Mouse (Mus musculus) B cell, adult 62 days (primary cell): ENCODE measurements around the gene Glud1. TPM values are rescaled to one million over a fixed set of nuclear protein-coding genes. Genes with fewer than 3 reads are reported as not detected.

ENCODE experiments used
- total RNA-seq: library from RNA; stranded (reverse); gene quantifications from 4 replicates; pipeline ENCODE4 v1.2.4, GENCODE M21; 2023

Gene Glud1
- 104 to 120 TPM (median 108 TPM) in 4 replicates for total RNA-seq

DNA sequence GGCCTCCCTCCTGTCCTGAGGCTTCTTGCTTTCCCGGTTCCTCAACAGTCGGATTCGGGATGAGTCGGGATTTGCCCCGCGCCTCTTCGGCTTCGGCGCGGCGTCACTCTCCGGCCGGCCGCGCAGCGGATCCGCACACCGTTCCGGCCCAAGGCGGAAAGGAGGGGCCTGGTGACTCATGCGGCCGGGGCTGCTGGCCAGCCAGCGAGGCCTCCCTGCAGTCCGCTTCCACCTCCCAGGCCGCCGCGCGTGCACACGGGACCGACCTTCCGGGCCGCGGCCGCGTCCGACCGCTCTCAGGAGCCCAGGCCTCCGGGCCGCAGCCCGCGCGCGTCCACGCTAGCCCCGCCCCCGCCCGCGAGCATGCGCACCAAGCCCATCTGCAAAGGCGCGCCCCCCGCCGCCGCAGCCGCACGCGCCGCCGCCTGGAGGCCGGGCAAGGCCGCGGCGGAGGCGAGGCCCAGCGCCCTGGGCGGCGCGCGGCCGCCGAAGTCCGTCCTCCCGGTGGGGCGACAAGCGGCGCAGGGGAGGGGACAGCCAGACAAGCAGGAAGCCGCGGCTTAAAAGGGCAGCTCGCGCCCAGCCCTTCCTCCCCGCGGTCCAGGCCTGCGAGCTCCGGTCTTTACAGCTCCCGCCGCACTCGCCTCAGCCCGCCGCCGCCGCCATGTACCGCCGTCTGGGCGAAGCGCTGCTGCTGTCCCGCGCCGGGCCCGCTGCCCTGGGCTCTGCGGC, at the start of gene Glud1, which contains the start of gene Shld2:
Gene Glud1, plus strand, starts transcription at position 494 of the 732 bp plus-strand sequence.
Gene Shld2, minus strand, starts transcription at position 260 of the 732 bp plus-strand sequence.

GRCm38 (mm10) chr14:34355301-34355700, 44.8 kb downstream of the Glud1 start, which contains the start of gene Fam25c:
Fam25c (minus strand) TSS chr14:34355433.

DNA sequence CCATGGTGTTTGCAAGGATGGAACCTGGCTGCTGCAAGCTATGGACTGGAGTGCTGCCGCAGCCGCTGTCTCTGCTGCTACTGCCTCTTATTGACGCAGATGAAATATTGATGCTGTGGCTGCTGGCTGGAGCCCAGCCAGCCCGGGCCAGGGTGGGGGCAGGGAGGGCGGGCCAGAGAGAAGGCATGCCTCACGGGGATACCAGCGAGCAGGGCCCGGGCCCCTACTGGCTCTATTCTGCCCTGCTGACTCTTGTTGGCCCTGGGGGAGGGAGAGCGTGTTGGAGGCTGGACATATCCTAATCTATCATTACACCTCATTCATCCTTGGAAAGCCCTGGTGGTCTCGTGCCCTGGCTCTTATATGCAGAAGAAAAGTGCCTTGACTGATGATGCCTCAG, 64.0 kb downstream of the Glud1 start, which contains the start of gene Sncg:
Gene Sncg, minus strand, starts transcription at position 213 of the 400 bp plus-strand sequence.

DNA sequence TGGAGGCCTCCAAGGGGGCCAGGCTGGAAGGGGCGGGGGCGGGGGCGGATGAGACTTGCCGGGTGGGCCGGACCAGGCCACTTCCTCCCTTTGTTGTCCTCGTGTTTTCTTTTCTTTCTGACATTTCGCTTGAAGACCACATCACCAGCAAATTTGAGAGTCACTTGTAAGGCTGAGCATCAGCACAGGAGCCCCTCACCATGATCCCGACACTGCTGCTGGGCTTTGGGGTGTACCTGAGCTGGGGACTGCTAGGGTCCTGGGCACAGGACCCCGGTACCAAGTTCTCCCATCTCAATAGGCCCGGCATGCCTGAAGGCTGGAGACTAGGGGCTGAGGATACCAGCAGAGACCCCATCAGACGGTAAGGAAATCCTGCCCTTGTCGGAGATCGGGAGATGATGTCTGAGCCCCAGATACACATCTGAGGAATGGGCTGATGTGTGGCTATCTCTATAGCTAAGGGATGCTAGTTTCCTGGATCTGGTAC, 64.9 kb downstream of the Glud1 start, which contains the start of gene Mmrn2:
Gene Mmrn2, plus strand, starts transcription at position 51 of the 490 bp plus-strand sequence.

Other genes with a start within 250 kb of the Glud1 start
- gene Anxa8, start 224.7 kb upstream of the Glud1 start, total RNA-seq = not detected in 4 replicates
- not detected in 4 replicates for gene A630023A22Rik, start 208.0 kb upstream of the Glud1 start, total RNA-seq
- gene Npy4r, start 158.2 kb upstream of the Glud1 start, total RNA-seq = not detected in 4 replicates
- gene Gprin2, start 109.1 kb upstream of the Glud1 start, total RNA-seq = 0.06 to 0.12 TPM (median 0.09 TPM) in 3 of 4 replicates, not detected in the other
- not detected in 4 replicates for gene Syt15, start 91.1 kb upstream of the Glud1 start, total RNA-seq
- gene Shld2, start 234 bp upstream of the Glud1 start, total RNA-seq = 24.0 to 31.4 TPM (median 25.4 TPM) in 4 replicates
- gene Fam25c, start 44.7 kb downstream of the Glud1 start, total RNA-seq = not detected in 4 replicates
- gene Sncg, start 64.1 kb downstream of the Glud1 start, total RNA-seq = not detected in 4 replicates
- not detected in 4 replicates for gene Mmrn2, start 64.7 kb downstream of the Glud1 start, total RNA-seq
- gene Bmpr1a, start 192.6 kb downstream of the Glud1 start, total RNA-seq = 0.45 to 0.97 TPM in 2 of 4 replicates, not detected in the others
- not detected in 4 replicates for gene 9230112D13Rik, start 212.1 kb downstream of the Glud1 start, total RNA-seq